Mouse (Mus musculus) kidney, postnatal 0 days (tissue): ENCODE measurements around the gene Ifna15. TPM values are rescaled to one million over a fixed set of nuclear protein-coding genes. Genes with fewer than 3 reads are reported as not detected.
"Not testable (repeated sequence)": the region's sequence is repeated elsewhere in the genome, so short reads cannot be mapped to it uniquely, and the experiment has no call there.

Experiments
- ATAC-seq: fragments of 200-750 bp; cut with Nextera tagmentation; replicated peaks from 2 replicates; pipeline ENCODE4 v1.8.0; 2017; ENCODE audit warnings: low read depth, moderate number of reproducible peaks, moderate TSS enrichment, moderate library complexity; ENCODE audit not compliant: low FRiP score
- DNase-seq: peaks from one replicate; pipeline ENCODE4 v3.0.0-alpha.2; 2016; ENCODE audit warnings: low spot score
- H3K27ac ChIP-seq: fragments of 300-500 bp; sonication (generic); 2 replicates; pipeline ENCODE4 v1.5.1; 2014; ENCODE audit warnings: mild to moderate bottlenecking
- H3K27me3 ChIP-seq: fragments of 300-500 bp; sonication (generic); 2 replicates; pipeline ENCODE4 v1.6.1; 2014; ENCODE audit warnings: low read length, mixed read lengths; ENCODE audit not compliant: insufficient read depth
- H3K36me3 ChIP-seq: fragments of 300-500 bp; sonication (generic); 2 replicates; pipeline ENCODE4 v1.6.1; 2014; ENCODE audit warnings: low read length, mixed read lengths; ENCODE audit not compliant: insufficient read depth
- H3K4me1 ChIP-seq: fragments of 300-500 bp; sonication (generic); replicated peaks from 2 replicates; pipeline ENCODE4 v1.6.1; 2014; ENCODE audit warnings: antibody characterized with exemption, low read length, mixed read lengths; ENCODE audit not compliant: insufficient read depth
- H3K4me2 ChIP-seq: fragments of 300-500 bp; sonication (generic); 2 replicates; pipeline ENCODE4 v1.6.1; 2014; ENCODE audit warnings: mild to moderate bottlenecking, low read length, moderate library complexity, mixed read lengths
- H3K4me3 ChIP-seq: fragments of 300-500 bp; sonication (generic); replicated peaks from 2 replicates; pipeline ENCODE4 v1.5.1; 2014; ENCODE audit warnings: low read depth, low read length
- H3K9ac ChIP-seq: fragments of 300-500 bp; sonication (generic); 2 replicates; pipeline ENCODE4 v1.6.1; 2014; ENCODE audit warnings: low read depth, low read length
- H3K9me3 ChIP-seq: fragments of 300-500 bp; sonication (generic); replicated peaks from 2 replicates; pipeline ENCODE4 v1.6.1; 2016; ENCODE audit warnings: low read length, inconsistent platforms, mixed read lengths
- CTCF ChIP-seq: IDR thresholded peaks from 2 replicates; pipeline ENCODE4 v1.5.1; 2016; ENCODE audit warnings: antibody characterized with exemption, low read depth, mild to moderate bottlenecking, moderate library complexity
- WGBS: fragments of 180-500 bp; shearing (Covaris S2); extraction: QIAGEN DNeasy Blood & Tissue Kit; methylation state at CpG from one replicate; pipeline ENCODE4 v1.1.7; 2014; 5-methylcytosine and 5-hydroxymethylcytosine counted together
- polyA plus RNA-seq: library from polyadenylated mRNA; unstranded; fragments of >200 nt; fragmentation: Nextera tagmentation; extraction: Ambion mirVana; gene quantifications from 2 replicates; pipeline ENCODE4 v1.2.1, GENCODE M21; 2015

Ifna15 gene
- polyA plus RNA-seq, result not detected in 2 replicates

DNA sequence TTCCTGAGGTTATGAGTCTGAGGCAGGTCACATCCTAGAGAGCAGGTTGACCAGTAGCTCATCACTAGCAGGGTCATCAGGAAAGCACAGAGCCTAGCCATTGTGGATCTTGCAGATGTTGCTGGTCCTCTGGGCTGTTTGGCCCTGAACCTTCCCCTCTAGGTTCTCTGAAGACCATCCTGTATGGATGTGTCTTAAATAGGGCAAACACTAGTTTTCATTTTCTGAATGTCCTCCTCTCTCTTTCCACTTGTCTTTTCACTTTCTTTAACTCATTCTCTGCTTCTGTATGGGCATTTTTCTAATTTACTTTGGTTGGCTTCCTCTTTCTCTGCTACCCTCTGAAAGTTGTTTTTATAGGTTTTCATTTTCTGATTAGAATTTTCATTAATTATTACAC lies at the start of gene Ifna15:
Ifna15 (minus strand) TSS at position 101 of the 400 bp plus-strand sequence.
- not testable (repeated sequence) for H3K27me3 ChIP-seq, ATAC-seq, DNase-seq, H3K4me2 ChIP-seq, H3K36me3 ChIP-seq, H3K9ac ChIP-seq, H3K27ac ChIP-seq, H3K9me3 ChIP-seq, H3K4me3 ChIP-seq, H3K4me1 ChIP-seq

DNA sequence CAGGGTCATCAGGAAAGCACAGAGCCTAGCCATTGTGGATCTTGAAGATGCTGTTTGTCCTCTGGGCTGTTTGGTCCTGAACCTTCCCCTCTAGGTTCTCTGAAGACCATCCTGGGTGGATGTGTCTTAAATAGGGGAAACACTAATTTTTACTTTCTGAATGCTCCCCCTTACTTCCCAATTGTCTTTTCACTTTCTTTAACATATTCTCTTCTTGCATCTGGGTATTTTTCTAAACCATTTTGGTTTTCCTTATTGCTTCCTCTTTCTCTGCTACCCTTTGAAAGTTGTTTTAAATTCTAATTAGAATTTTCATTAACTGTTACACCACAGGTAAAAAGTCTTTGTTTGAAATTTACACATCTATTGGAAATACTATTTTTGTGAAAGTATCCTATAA lies 45.2 kb upstream of the Ifna15 start, which contains the start of gene Ifna12:
Ifna12 (minus strand) TSS at position 101 of the 400 bp plus-strand sequence.
- H3K4me3 ChIP-seq, result no peak within 1 kb of the TSS
- no peaks in the 10 kb centered on the region for H3K9me3 ChIP-seq
- TF ChIP-seq CTCF, result no peak
- H3K27me3 ChIP-seq, result no peaks in the 10 kb centered on the region
- no peaks in the 10 kb centered on the region for H3K36me3 ChIP-seq
- H3K4me1 ChIP-seq, result no peaks in the 10 kb centered on the region
- ATAC-seq, result no peak
- H3K9ac ChIP-seq, result no peak within 1 kb of the TSS
- H3K27ac ChIP-seq, result no peak within 1 kb of the TSS
- no peak for DNase-seq
- H3K4me2 ChIP-seq, result no peak within 1 kb of the TSS

DNA sequence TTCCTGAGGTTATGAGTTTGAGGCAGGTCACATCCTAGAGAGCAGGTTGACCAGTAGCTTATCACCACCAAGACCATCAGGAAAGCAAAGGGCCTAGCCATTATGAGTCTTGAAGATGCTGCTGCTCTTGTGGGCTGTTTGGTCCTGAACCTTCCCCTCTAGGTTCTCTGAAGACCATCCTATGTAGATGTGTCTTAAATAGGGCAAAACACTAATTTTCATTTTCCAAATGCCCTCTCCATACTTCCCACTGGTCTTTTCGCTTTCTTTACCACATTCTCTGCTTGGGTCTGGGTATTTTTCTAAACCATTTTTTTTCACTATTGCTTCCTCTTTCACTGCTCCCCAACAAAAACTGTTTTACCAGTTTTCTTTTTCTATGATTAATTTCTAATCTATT lies 34.2 kb upstream of the Ifna15 start, which contains the start of gene Ifna9:
Ifna9 (minus strand) TSS at position 101 of the 400 bp plus-strand sequence.
- H3K4me1 ChIP-seq, result no peaks in the 10 kb centered on the region
- H3K36me3 ChIP-seq, result no peaks in the 10 kb centered on the region
- no peaks in the 10 kb centered on the region for H3K27me3 ChIP-seq
- no peak within 1 kb of the TSS for H3K9ac ChIP-seq
- DNase-seq (no peak), ATAC-seq (no peak)
- no peak within 1 kb of the TSS for H3K27ac ChIP-seq
- 82% methylated on average over 1 of the region's 1 CpGs for WGBS
- no peak for TF ChIP-seq CTCF
- H3K4me3 ChIP-seq, result no peak within 1 kb of the TSS
- no peak within 1 kb of the TSS for H3K4me2 ChIP-seq
- no peaks in the 10 kb centered on the region for H3K9me3 ChIP-seq

DNA sequence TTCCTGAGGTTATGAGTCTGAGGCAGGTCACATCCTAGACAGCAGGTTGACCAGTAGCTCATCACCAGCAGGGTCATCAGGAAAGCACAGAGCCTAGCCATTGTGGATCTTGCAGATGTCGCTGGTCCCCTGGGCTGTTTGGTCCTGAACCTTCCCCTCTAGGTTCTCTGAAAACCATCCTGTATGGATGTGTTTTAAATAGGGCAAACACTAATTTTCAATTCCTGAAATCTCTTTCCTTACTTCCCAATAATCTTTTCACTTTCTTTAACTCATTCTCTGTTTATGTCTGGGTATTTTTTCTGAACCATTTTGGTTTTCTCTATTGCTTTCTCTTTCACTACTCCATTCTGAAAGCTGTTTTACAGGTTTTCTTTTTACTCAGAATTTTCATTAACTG lies 13.7 kb upstream of the Ifna15 start, which contains the start of gene Ifna14:
Ifna14 (minus strand) TSS at position 101 of the 400 bp plus-strand sequence.
- Histone ChIP-seq H3K4me2 (no peak within 1 kb of the TSS), H3K9me3 (no peaks in the 10 kb centered on the region), H3K36me3 (no peaks in the 10 kb centered on the region), H3K27me3 (no peaks in the 10 kb centered on the region), H3K4me3 (no peak within 1 kb of the TSS), H3K9ac (no peak within 1 kb of the TSS), H3K4me1 (no peaks in the 10 kb centered on the region), H3K27ac (no peak within 1 kb of the TSS)
- no peak for ATAC-seq
- DNase-seq, result no peak
- TF ChIP-seq CTCF, result no peak
- 71% methylated on average over 1 of the region's 1 CpGs for WGBS

DNA sequence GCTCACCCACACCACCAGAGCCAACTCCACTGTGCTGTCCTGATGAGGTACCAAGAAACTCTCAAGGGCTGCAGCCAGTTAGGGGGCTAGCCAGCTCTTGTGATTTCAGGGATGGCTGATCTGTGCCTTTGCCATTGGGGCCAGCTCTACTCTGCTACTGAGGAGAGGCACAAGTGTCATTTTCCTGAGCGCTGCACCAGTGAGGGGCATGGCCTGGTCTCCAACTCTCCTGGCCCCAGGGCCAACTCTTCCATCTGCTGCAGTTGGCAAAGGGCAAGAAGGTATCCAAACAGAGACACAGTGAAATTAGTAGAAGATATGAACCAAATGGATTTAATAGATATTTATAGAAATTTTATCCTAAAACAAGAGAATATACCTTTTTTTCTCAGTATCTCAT lies 3.7 kb upstream of the Ifna15 start:
- no peak for ATAC-seq

DNA sequence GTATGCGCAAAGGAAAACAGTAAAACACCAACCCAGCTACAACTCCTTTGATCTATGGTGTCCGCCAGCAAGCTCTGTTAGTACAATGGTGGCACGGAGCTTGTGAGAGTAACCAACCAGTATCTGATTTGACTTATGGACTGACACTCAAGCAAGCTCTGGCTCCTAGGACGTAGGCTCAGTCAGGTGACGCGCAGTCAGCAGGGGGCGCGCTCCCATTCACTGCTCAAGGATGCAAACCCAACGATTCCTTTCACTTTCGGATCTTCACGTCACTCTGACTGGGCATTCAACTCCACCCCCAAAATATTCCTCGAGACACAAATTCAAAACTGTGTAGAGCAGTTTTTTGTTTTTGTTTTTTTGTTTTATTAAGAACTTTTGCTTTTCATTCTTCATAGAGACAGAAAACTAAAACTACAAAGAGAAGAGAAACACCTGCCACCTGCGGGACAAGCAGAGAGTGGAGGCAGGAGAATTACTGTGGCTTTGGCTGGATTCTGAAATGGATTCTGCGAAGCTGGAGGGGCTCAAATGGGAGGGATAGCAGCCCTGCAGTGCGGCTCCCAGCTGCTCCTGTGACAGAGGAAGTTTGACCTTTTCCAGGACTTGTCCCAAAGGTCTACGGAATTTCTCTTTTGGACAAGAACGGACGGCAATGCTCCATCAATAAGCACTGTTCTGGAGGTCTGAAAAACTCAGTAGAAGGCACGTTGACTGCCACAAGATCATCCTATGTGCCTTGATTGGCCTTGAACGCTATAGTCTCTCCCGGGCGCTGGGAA lies 7.7 kb downstream of the Ifna15 start:
- H3K9ac ChIP-seq, result no peak overlapping the region
- peak; percentile 85 for TF ChIP-seq CTCF

More for the DNA sequence above, 3.7 kb upstream of the Ifna15 start:
- Histone ChIP-seq H3K4me2 (no peak overlapping the region), H3K9me3 (no peaks in the 10 kb centered on the region), H3K9ac (no peak overlapping the region), H3K4me1 (no peaks in the 10 kb centered on the region), H3K27me3 (no peaks in the 10 kb centered on the region), H3K27ac (no peak overlapping the region), H3K36me3 (no peaks in the 10 kb centered on the region), H3K4me3 (no peak overlapping the region)
- WGBS, result 92% methylated on average over 1 of the region's 1 CpGs
- no peak for DNase-seq
- TF ChIP-seq CTCF, result no peak

More for the DNA sequence above, 7.7 kb downstream of the Ifna15 start:
- no peaks in the 10 kb centered on the region for H3K4me1 ChIP-seq
- ATAC-seq (peak; percentile 87), DNase-seq (peak; percentile 92)
- WGBS, result 27% methylated on average over 22 of the region's 22 CpGs
- no peaks in the 10 kb centered on the region for H3K27me3 ChIP-seq
- peak overlapping the region; percentile 75 for H3K4me2 ChIP-seq
- H3K4me3 ChIP-seq, result peak overlapping the region; percentile 40
- no peak overlapping the region for H3K27ac ChIP-seq
- H3K9me3 ChIP-seq, result no peaks in the 10 kb centered on the region
- no peaks in the 10 kb centered on the region for H3K36me3 ChIP-seq
